Comparison of ENCODE assay signal across 20 mouse cellular contexts in genomic region chr16:80893761-80894160, GRCm38 (mm10).
A peak's percentile ranks its signal among the peaks of the same experiment; 100 is the strongest.
DNase-seq lines count a peak whose midpoint lies in the region; ATAC-seq and TF ChIP-seq lines count a peak whose summit lies in the region.
"Had no signal": no experiment of that assay in that cellular context is flagged by ENCODE, and none has a peak within 500 bp of the region (broad histone marks: within the 10 kb centered on the region; RNA-seq: fewer than 3 reads in every experiment).

No protein-coding gene starts in this region.

- TF ChIP-seq CTCF in forebrain, postnatal 0 days (IDR thresholded peaks at IDR 0.05; ENCODE audit: low read depth), result no peak
- TF ChIP-seq CTCF in left cerebral cortex, adult 2 months (IDR thresholded peaks at IDR 0.05), result no peak

- H3K4me2 ChIP-seq in forebrain, postnatal 0 days (ENCODE audit: low read depth), result no peak overlapping the region
- H3K4me2 ChIP-seq in forebrain, embryonic 11.5 days (ENCODE audit: low read depth, low read length, severe bottlenecking), result no peak overlapping the region
- H3K4me2 ChIP-seq in midbrain, embryonic 11.5 days, result no peak overlapping the region
- H3K4me2 ChIP-seq: embryonic facial prominence, embryonic 13.5 days; liver, embryonic 12.5 days; lung, embryonic 15.5 days; neural tube, embryonic 13.5 days; stomach, embryonic 15.5 days had no signal

- 77% methylated on average over 4 of the region's 4 CpGs for WGBS in forebrain, postnatal 0 days
- 96% methylated on average over 4 of the region's 4 CpGs for WGBS in forebrain, embryonic 11.5 days
- 91% methylated on average over 4 of the region's 4 CpGs for WGBS in midbrain, embryonic 11.5 days

- intact Hi-C loops in left cerebral cortex, adult 2 months (cut with DNase I), result no loop called here

- H3K9ac ChIP-seq in forebrain, postnatal 0 days, result no peak overlapping the region
- H3K9ac ChIP-seq in forebrain, embryonic 11.5 days (ENCODE audit: low read length), result no peak overlapping the region
- H3K9ac ChIP-seq in midbrain, embryonic 11.5 days (ENCODE audit: low read length), result no peak overlapping the region
- H3K9ac ChIP-seq: embryonic facial prominence, embryonic 13.5 days; liver, embryonic 12.5 days; lung, embryonic 15.5 days; neural tube, embryonic 13.5 days; stomach, embryonic 15.5 days had no signal

- no peak overlapping the region for H3K4me3 ChIP-seq in forebrain, postnatal 0 days (ENCODE audit: low read depth, low read length)
- H3K4me3 ChIP-seq in forebrain, embryonic 11.5 days (ENCODE audit: low read depth, low read length), result no peak overlapping the region
- no peak overlapping the region for H3K4me3 ChIP-seq in left cerebral cortex, adult 2 months
- H3K4me3 ChIP-seq in midbrain, embryonic 11.5 days (ENCODE audit: low read depth, low read length), result no peak overlapping the region
- H3K4me3 ChIP-seq: embryonic facial prominence, embryonic 13.5 days; gastrocnemius, adult 2 months; liver, embryonic 12.5 days; lung, embryonic 15.5 days; neural tube, embryonic 13.5 days; stomach, embryonic 15.5 days had no signal

- no peaks in the 10 kb centered on the region for H3K36me3 ChIP-seq in forebrain, postnatal 0 days (ENCODE audit: insufficient read depth)
- no peaks in the 10 kb centered on the region for H3K36me3 ChIP-seq in forebrain, embryonic 11.5 days (ENCODE audit: control insufficient read depth, insufficient read depth, low read length)
- H3K36me3 ChIP-seq in midbrain, embryonic 11.5 days (ENCODE audit: control insufficient read depth, insufficient read depth, low read length), result no peaks in the 10 kb centered on the region
- H3K36me3 ChIP-seq: embryonic facial prominence, embryonic 13.5 days; liver, embryonic 12.5 days; lung, embryonic 15.5 days; neural tube, embryonic 13.5 days; stomach, embryonic 15.5 days had no signal

- H3K4me1 ChIP-seq in forebrain, postnatal 0 days (ENCODE audit: insufficient read depth), result no peaks in the 10 kb centered on the region
- no peaks in the 10 kb centered on the region for H3K4me1 ChIP-seq in forebrain, embryonic 11.5 days (replicated peaks; ENCODE audit: control insufficient read depth, insufficient read depth, low read length)
- no peaks in the 10 kb centered on the region for H3K4me1 ChIP-seq in midbrain, embryonic 11.5 days (ENCODE audit: control insufficient read depth, insufficient read depth, low read length)
- H3K4me1 ChIP-seq: embryonic facial prominence, embryonic 13.5 days; liver, embryonic 12.5 days; lung, embryonic 15.5 days; neural tube, embryonic 13.5 days; stomach, embryonic 15.5 days had no signal

- peak; percentile 5 for DNase-seq in forebrain, postnatal 0 days
- no peak for DNase-seq in forebrain, embryonic 11.5 days (ENCODE audit: low spot score)
- peak; percentile 15 to 79 for DNase-seq in frontal cortex, postnatal 36 days (ENCODE audit: low spot score in 2 of 2)
- peak; percentile 11 to 20 for DNase-seq in left cerebral cortex, adult 2 months (ENCODE audit: extremely low spot score in 1 of 2, low spot score in 2 of 2)
- peak; percentile 4 for DNase-seq in right cerebral cortex, postnatal 14 days
- no peak for DNase-seq in midbrain, embryonic 11.5 days (ENCODE audit: low spot score, missing footprints)
- no peak for DNase-seq in lung, adult 18-20 months
- DNase-seq: cerebellum, adult 18-20 months; gastrocnemius, adult 2 months; heart, postnatal 4 days; kidney, adult 11 months; kidney, postnatal 10 days had no signal

- H3K27me3 ChIP-seq in forebrain, postnatal 0 days (ENCODE audit: insufficient read depth, low read length), result no peaks in the 10 kb centered on the region
- no peaks in the 10 kb centered on the region for H3K27me3 ChIP-seq in forebrain, embryonic 11.5 days (ENCODE audit: control insufficient read depth, insufficient read depth, low read length)
- H3K27me3 ChIP-seq in midbrain, embryonic 11.5 days (ENCODE audit: control insufficient read depth, insufficient read depth, low read length), result no peaks in the 10 kb centered on the region
- H3K27me3 ChIP-seq: CH12.LX; embryonic facial prominence, embryonic 13.5 days; liver, embryonic 12.5 days; lung, embryonic 15.5 days; neural tube, embryonic 13.5 days; stomach, embryonic 15.5 days had no signal

- no peak overlapping the region for H3K27ac ChIP-seq in forebrain, postnatal 0 days (ENCODE audit: low read depth, low read length)
- H3K27ac ChIP-seq in forebrain, embryonic 11.5 days (ENCODE audit: low read depth, low read length), result no peak overlapping the region
- no peak overlapping the region for H3K27ac ChIP-seq in left cerebral cortex, adult 2 months
- no peak overlapping the region for H3K27ac ChIP-seq in midbrain, embryonic 11.5 days (ENCODE audit: low read depth, low read length)
- H3K27ac ChIP-seq: embryonic facial prominence, embryonic 13.5 days; gastrocnemius, adult 2 months; liver, embryonic 12.5 days; lung, embryonic 15.5 days; neural tube, embryonic 13.5 days; stomach, embryonic 15.5 days had no signal

- ATAC-seq in forebrain, postnatal 0 days, result no peak
- no peak for ATAC-seq in forebrain, embryonic 11.5 days (replicated peaks; ENCODE audit: low FRiP score)
- ATAC-seq in midbrain, embryonic 11.5 days (ENCODE audit: low FRiP score), result no peak
- ATAC-seq in megakaryocyte progenitor cell, adult 5-6 weeks (replicated peaks; ENCODE audit: poor library complexity), result no peak
- ATAC-seq: hindbrain, embryonic 16.5 days; liver, embryonic 12.5 days had no signal

- no peaks in the 10 kb centered on the region for H3K9me3 ChIP-seq in forebrain, postnatal 0 days (ENCODE audit: low read length)
- H3K9me3 ChIP-seq in forebrain, embryonic 11.5 days (ENCODE audit: control insufficient read depth, low read length), result no peaks in the 10 kb centered on the region
- no peaks in the 10 kb centered on the region for H3K9me3 ChIP-seq in midbrain, embryonic 11.5 days (ENCODE audit: control insufficient read depth, low read length)
- H3K9me3 ChIP-seq: embryonic facial prominence, embryonic 13.5 days; liver, embryonic 12.5 days; lung, embryonic 15.5 days; neural tube, embryonic 13.5 days; stomach, embryonic 15.5 days had no signal

Comparison
In these comparisons a context has a peak if more than half of its experiments do, and no peak if none do; other contexts are left out.
1. DNase-seq: peak in forebrain, postnatal 0 days (single experiment), frontal cortex, postnatal 36 days (2 of 2), left cerebral cortex, adult 2 months (2 of 2) and right cerebral cortex, postnatal 14 days (single experiment); none in forebrain, embryonic 11.5 days (single experiment), midbrain, embryonic 11.5 days (single experiment) and lung, adult 18-20 months (0 of 2).